Mouse (Mus musculus): ENCODE measurements around the gene Ttc30a1. TPM values are rescaled to one million over a fixed set of nuclear protein-coding genes. Genes with fewer than 3 reads are reported as not detected.
"Not testable (repeated sequence)": the region's sequence is repeated elsewhere in the genome, so short reads cannot be mapped to it uniquely, and the experiment has no call there.

The Ttc30a1 gene
- total RNA-seq, 2 experiments from 2014 or later, result 3.7 to 4.3 TPM

DNA sequence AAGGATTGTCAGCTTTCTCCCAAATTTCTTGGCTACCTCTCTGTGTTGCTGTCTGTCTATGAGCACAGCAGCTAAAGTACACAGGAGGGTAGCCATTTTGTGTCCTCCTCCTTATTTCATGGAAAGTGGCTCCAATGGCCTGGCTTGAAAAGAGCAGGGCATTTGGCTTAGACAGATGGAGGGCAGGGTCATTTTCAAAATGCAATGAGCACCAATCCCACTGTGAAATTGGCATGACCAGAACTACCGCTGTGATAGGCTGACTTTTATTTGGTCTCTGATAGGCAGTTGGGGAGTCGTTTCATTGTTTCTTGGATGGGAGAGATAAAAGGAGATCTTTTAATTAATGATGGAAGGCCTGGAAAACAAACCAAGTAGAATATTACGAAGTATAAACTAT, 2.1 kb upstream of the Ttc30a1 start:
- ATAC-seq (replicated peaks; ENCODE audit: poor library complexity), result no peak

- ATAC-seq (replicated peaks; ENCODE audit: poor library complexity), result no peak
These were observed 1.3 kb upstream of the Ttc30a1 start for GRCm38 (mm10) chr2:75983091-75983490.

GRCm38 (mm10) chr2:75982626-75983025, 859 bp upstream of the Ttc30a1 start:
- ATAC-seq (replicated peaks; ENCODE audit: poor library complexity), result no peak

- ATAC-seq (replicated peaks; ENCODE audit: poor library complexity), result not testable (repeated sequence)
These were observed 781 bp downstream of the Ttc30a1 start for GRCm38 (mm10) chr2:75980933-75981439.

DNA sequence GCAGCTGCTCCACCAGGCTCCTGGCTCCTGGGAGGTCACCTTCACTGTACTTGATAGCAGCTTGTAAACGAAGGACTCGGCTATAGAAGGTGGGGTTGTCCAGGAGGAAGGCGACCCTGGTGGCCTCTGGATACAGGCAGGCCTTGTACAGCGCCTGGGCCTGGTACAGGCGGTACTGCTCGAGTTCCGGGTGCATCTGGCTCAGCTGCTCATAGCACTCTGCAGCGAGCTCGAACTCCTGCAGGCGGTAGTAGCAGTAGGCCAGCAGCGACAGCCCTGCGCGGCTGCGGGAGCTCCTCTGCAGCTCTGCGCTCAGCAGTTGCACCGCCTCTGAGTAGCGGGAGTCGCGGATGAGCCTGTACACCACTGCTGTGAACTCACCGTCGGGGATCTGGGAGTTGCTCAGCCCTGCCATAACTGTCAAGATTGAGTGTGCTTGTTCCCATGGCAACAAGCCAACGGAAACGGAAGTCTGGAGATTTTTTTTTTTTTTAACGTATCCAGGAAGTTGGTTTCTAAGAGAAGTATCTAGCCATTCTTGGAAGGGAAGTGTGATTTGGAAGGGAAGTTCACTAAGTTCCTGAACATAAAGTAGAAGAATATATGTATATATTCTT, 3.9 kb downstream of the Ttc30a1 start, which contains the start of gene Ttc30a2:
Gene Ttc30a2 (minus strand): TSS at position 419 of the 617 bp plus-strand sequence.
- peak; percentile 30 for ATAC-seq (replicated peaks; ENCODE audit: poor library complexity)

DNA sequence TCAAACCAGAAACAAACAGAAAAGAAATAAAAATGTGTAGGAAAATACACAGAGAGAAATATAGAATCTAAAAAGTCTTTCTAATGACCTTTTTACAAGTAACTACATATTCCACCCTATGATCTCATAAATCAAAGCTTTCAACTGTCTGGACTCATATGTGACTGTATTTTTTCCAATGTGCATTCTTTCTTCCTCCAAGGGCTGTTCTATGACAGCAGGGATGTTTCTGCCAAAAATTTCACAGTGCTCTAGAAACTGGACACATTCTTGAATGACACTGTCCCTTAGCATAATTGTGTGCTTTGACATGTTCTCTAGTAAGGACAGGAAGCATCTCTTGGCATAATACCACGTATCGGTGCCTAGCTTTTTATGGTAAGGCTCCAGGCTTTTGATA, 5.7 kb downstream of the Ttc30a1 start:
- ATAC-seq (replicated peaks; ENCODE audit: poor library complexity), result not testable (repeated sequence)

GRCm38 (mm10) chr2:75974131-75974530, 7.6 kb downstream of the Ttc30a1 start:
- ATAC-seq (replicated peaks; ENCODE audit: poor library complexity), result no peak

DNA sequence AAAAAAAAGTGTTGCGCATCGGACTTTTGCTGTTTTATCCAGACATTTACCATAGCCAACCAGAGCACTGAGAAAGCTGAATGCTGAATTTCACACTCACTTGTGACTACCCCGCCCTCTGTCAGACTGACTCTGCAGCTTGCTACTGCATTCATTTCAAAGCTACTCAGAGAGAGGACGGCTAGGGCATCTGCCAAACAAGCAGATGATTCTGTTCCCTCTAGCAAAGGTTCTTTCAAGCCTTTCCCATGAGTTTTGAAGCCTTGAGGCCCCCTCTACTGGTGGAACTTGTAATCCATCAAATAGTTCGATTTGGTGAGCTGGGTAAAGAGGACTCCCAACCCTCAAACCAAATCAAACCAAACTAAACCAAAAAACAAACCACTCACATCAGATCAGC, 16.8 kb downstream of the Ttc30a1 start:
- peak; percentile 82 for ATAC-seq (replicated peaks; ENCODE audit: poor library complexity)

DNA sequence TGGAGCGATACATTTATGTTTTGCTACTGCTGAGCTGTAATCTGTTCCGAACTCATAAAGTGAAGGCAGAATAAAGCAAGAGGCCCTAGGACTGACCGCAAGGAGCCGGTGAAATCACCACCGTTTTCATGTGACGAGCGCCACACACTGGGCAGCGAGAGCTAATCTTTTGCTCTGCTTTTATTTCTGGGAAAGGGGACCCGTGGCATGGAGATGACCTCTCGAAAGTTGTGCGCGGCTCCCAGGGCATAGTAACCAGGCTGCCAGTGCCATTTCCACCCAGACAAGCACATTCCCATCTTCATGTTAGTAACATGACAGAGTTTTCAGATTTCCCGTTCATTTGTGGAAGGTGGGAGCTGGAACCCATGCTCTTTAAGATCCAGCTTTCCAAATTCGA, 17.3 kb downstream of the Ttc30a1 start:
- ATAC-seq (replicated peaks; ENCODE audit: poor library complexity), result peak; percentile 84

- ATAC-seq (replicated peaks; ENCODE audit: poor library complexity), result peak; percentile 42; the same call in 1 of the 2 replicates
These were observed 17.7 kb downstream of the Ttc30a1 start for GRCm38 (mm10) chr2:75964051-75964450.

DNA sequence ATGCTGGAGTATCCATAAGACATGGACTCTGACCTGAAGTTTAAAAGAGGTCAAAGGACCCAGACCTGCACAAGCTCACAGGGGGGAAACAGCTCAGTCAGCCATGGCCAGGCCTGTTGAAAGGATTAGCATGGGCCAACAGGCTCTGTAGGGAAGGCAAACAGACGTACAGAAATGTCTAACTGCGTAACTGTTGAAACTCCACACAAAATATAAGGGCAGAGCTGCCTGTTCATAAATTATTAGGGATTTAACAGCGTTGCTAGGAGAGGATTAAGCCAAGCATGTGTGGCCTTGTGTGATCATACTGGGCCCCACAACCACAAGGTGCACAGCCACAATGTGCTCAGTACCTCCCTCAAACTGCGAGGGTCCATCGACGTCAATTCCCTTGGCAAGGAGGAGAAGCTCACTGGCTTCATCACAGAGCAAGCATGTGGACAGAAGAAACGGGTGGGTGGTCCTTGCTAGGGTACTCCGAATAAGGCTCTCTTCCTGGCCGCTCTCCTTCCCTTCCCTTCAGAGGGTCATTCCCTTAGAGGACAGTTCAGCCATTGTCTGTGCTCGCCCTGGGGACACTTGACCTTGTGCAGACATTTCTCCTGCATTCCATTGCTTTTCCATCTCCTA, 18.4 kb downstream of the Ttc30a1 start:
- no peak for ATAC-seq (replicated peaks; ENCODE audit: poor library complexity)

- ATAC-seq (replicated peaks; ENCODE audit: poor library complexity), result no peak
These were observed 21.1 kb downstream of the Ttc30a1 start for GRCm38 (mm10) chr2:75960366-75961330.

- ATAC-seq (replicated peaks; ENCODE audit: poor library complexity), result no peak
These were observed 21.9 kb downstream of the Ttc30a1 start for GRCm38 (mm10) chr2:75959850-75960365.

GRCm38 (mm10) chr2:75959183-75959849, 22.5 kb downstream of the Ttc30a1 start:
- ATAC-seq (replicated peaks; ENCODE audit: poor library complexity), result no peak

GRCm38 (mm10) chr2:75955709-75956108, 26.1 kb downstream of the Ttc30a1 start:
- no peak for ATAC-seq (replicated peaks; ENCODE audit: poor library complexity)

GRCm38 (mm10) chr2:75953320-75953719, 28.4 kb downstream of the Ttc30a1 start:
- no peak for ATAC-seq (replicated peaks; ENCODE audit: poor library complexity)

DNA sequence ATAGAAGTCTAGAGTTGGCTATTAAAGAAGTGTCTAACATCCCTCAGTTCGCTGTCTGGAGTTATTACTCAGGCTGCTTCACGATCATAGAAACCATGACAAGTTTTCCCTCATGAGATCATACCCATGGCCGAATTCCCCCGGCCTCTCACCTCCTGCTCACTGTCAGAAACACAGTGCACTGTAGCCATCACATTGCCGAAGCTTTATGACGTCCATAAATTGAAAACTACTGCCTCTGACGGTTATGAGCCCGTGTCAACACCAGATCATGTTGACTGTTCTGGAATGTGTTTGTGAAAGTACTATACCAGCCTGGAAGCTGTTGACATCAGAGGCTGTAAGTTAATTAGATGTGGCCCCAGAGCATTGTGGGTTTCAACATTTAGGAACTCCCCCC, 31.1 kb downstream of the Ttc30a1 start:
- no peak for ATAC-seq (replicated peaks; ENCODE audit: poor library complexity)

DNA sequence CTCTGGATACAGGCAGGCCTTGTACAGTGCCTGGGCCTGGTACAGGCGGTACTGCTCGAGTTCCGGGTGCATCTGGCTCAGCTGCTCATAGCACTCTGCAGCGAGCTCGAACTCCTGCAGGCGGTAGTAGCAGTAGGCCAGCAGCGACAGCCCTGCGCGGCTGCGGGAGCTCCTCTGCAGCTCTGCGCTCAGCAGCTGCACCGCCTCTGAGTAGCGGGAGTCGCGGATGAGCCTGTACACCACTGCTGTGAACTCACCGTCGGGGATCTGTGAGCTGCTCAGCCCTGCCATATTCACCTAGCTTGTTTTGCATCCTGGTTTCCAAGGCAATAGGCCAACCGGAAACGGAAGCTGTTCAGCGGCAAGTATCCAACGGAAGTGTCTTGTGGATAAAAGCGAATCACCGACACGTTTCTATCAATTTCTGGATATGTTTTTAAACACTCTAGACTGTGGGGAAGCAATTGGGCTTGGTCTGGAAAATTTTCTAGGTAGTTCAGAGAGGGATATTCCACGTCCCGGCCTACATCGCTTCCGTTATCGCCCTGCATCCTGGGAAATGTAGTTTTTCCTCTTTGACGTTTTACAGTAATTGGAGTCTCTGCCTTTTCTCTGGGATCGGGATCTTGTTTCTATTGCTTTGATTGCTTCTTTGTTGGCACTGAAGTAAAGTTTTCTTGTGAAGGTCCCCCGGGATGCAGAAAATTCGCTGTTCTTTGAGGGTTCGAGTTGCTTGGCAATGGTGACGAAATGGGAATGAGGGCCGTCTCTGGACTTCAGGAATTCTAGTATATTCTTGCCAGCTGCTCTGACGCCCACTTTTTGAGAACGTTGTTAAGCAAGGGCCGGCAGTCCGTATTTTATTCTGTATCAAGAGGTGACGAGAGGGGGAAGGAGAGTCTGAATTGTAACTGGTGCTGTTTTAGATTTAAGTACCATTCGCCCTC, 43.4 kb downstream of the Ttc30a1 start, which contains the start of gene Ttc30b:
Gene Ttc30b (minus strand): TSS at position 469 of the 947 bp plus-strand sequence.
- ATAC-seq (replicated peaks; ENCODE audit: poor library complexity), result peak; percentile 91

- ATAC-seq (replicated peaks; ENCODE audit: poor library complexity), result not testable (repeated sequence)
These were observed 44.1 kb downstream of the Ttc30a1 start for GRCm38 (mm10) chr2:75937520-75938116.
